Mouse (Mus musculus): ENCODE results near the gene Psg19. TPM values are rescaled to one million over a fixed set of nuclear protein-coding genes. Genes with fewer than 3 reads are reported as not detected.

The Psg19 gene
- total and polyA plus RNA-seq, 3 experiments: 0.04 TPM; not detected in 2

GRCm38 (mm10) chr7:18746189-18746860 lies 52.0 kb downstream of the Psg19 start:
- peaks cover 2 to 3% of the 10 kb centered on the region in 2 experiments; a peak in 3 of 4 replicates for H3K27me3 ChIP-seq (ENCODE audit: control insufficient read depth in 1 of 2, insufficient read depth in 2 of 2, low read length in 2 of 2)
- H3K79me2 ChIP-seq (ENCODE audit: control insufficient read depth, insufficient read depth, low read length, poor library complexity): no peaks in the 10 kb centered on the region
- H3K27ac ChIP-seq (ENCODE audit: control insufficient read depth, low read depth, low read length): no peak overlapping the region
- H3K36me3 ChIP-seq (ENCODE audit: control insufficient read depth in 1 of 2, insufficient read depth in 2 of 2, low read length in 2 of 2): no peaks in the 10 kb centered on the region
- H3K9ac ChIP-seq (ENCODE audit: control insufficient read depth, low read depth, low read length, poor library complexity, severe bottlenecking): no peak overlapping the region
- no peaks in the 10 kb centered on the region for H3K9me3 ChIP-seq (replicated peaks; ENCODE audit: insufficient read depth, low read length)
- TF ChIP-seq MYC (IDR thresholded peaks at IDR 0.05; ENCODE audit: low read depth, low read length) (no peak), MXI1 (IDR thresholded peaks at IDR 0.05; ENCODE audit: low read depth, low read length) (no peak), GABPA (IDR thresholded peaks at IDR 0.05; ENCODE audit: low read depth, low read length) (no peak)
- peak; percentile 6 for DNase-seq (ENCODE audit: low read depth, low spot score)
- no peaks in the 10 kb centered on the region for H3K4me1 ChIP-seq (ENCODE audit: control insufficient read depth in 1 of 2, insufficient read depth in 2 of 2, low read length in 2 of 2)
- no peak overlapping the region for H3K4me3 ChIP-seq (ENCODE audit: control insufficient read depth in 1 of 2, insufficient read depth in 1 of 2, low read depth in 2 of 2, low read length in 2 of 2)

Other genes with a start within 250 kb of the Psg19 start
- gene Psg27, start 231.2 kb downstream of the Psg19 start, total RNA-seq (2012; rRNA removed): not detected in 2 replicates
- gene Psg27, start 231.2 kb downstream of the Psg19 start, polyA plus RNA-seq (2012; ENCODE audit: insufficient read depth in 1 of 2, insufficient read length in 2 of 2, low read depth in 1 of 2, low replicate concordance in 2 of 2, missing spikeins in 1 of 2): not detected
- gene Psg23, start 182.0 kb downstream of the Psg19 start, total RNA-seq (2012; rRNA removed): not detected in 2 replicates
- gene Psg23, start 182.0 kb downstream of the Psg19 start, polyA plus RNA-seq (2012; ENCODE audit: insufficient read depth in 1 of 2, insufficient read length in 2 of 2, low read depth in 1 of 2, low replicate concordance in 2 of 2, missing spikeins in 1 of 2): not detected
- not detected in 2 replicates for gene Psg21, start 141.8 kb downstream of the Psg19 start, total RNA-seq (2012; rRNA removed)
- not detected for gene Psg21, start 141.8 kb downstream of the Psg19 start, polyA plus RNA-seq (2012; ENCODE audit: insufficient read depth in 1 of 2, insufficient read length in 2 of 2, low read depth in 1 of 2, low replicate concordance in 2 of 2, missing spikeins in 1 of 2)
- gene Psg20, start 112.3 kb downstream of the Psg19 start, total RNA-seq (2012; rRNA removed): not detected in 2 replicates
- not detected for gene Psg20, start 112.3 kb downstream of the Psg19 start, polyA plus RNA-seq (2012; ENCODE audit: insufficient read depth in 1 of 2, insufficient read length in 2 of 2, low read depth in 1 of 2, low replicate concordance in 2 of 2, missing spikeins in 1 of 2)
- gene Psg22, start 80.4 kb downstream of the Psg19 start, total RNA-seq (2012; rRNA removed): not detected in 2 replicates
- not detected for gene Psg22, start 80.4 kb downstream of the Psg19 start, polyA plus RNA-seq (2012; ENCODE audit: insufficient read depth in 1 of 2, insufficient read length in 2 of 2, low read depth in 1 of 2, low replicate concordance in 2 of 2, missing spikeins in 1 of 2)
- gene Psg17, start 23.1 kb upstream of the Psg19 start, total RNA-seq (2012; rRNA removed): not detected in 2 replicates
- not detected for gene Psg17, start 23.1 kb upstream of the Psg19 start, polyA plus RNA-seq (2012; ENCODE audit: insufficient read depth in 1 of 2, insufficient read length in 2 of 2, low read depth in 1 of 2, low replicate concordance in 2 of 2, missing spikeins in 1 of 2)
- gene Mill2, start 41.4 kb upstream of the Psg19 start, total RNA-seq (2012; rRNA removed): 0.08 TPM in 1 of 2 replicates, not detected in the other
- under 1 TPM in 1 of 2 experiments, not detected in 1; 0.13 TPM for gene Mill2, start 41.4 kb upstream of the Psg19 start, polyA plus RNA-seq (2012; ENCODE audit: insufficient read depth in 1 of 2, insufficient read length in 2 of 2, low read depth in 1 of 2, low replicate concordance in 2 of 2, missing spikeins in 1 of 2)
- not detected in 2 replicates for gene Pglyrp1, start 72.8 kb upstream of the Psg19 start, total RNA-seq (2012; rRNA removed)
- gene Pglyrp1, start 72.8 kb upstream of the Psg19 start, polyA plus RNA-seq (2012; ENCODE audit: insufficient read depth in 1 of 2, insufficient read length in 2 of 2, low read depth in 1 of 2, low replicate concordance in 2 of 2, missing spikeins in 1 of 2): under 1 TPM in 1 of 2 experiments, not detected in 1; 0.33 TPM
- gene Ccdc61, start 111.9 kb upstream of the Psg19 start, total RNA-seq (2012; rRNA removed): 19.7 TPM in 2 replicates
- 10 to 100 TPM in 1 of 2 experiments, not detected in 1; 69.8 TPM for gene Ccdc61, start 111.9 kb upstream of the Psg19 start, polyA plus RNA-seq (2012; ENCODE audit: insufficient read depth in 1 of 2, insufficient read length in 2 of 2, low read depth in 1 of 2, low replicate concordance in 2 of 2, missing spikeins in 1 of 2)
- gene Nova2, start 127.4 kb upstream of the Psg19 start, total RNA-seq (2012; rRNA removed): 0.03 and 0.04 TPM in 2 replicates
- gene Nova2, start 127.4 kb upstream of the Psg19 start, polyA plus RNA-seq (2012; ENCODE audit: insufficient read depth in 1 of 2, insufficient read length in 2 of 2, low read depth in 1 of 2, low replicate concordance in 2 of 2, missing spikeins in 1 of 2): under 1 TPM in 1 of 2 experiments, not detected in 1; 0.22 TPM
- not detected in 2 replicates for gene Nanos2, start 188.9 kb upstream of the Psg19 start, total RNA-seq (2012; rRNA removed)
- gene Nanos2, start 188.9 kb upstream of the Psg19 start, polyA plus RNA-seq (2012; ENCODE audit: insufficient read depth in 1 of 2, insufficient read length in 2 of 2, low read depth in 1 of 2, low replicate concordance in 2 of 2, missing spikeins in 1 of 2): not detected
- gene Mypop, start 192.7 kb upstream of the Psg19 start, total RNA-seq (2012; rRNA removed): 0.95 and 1.2 TPM in 2 replicates
- gene Mypop, start 192.7 kb upstream of the Psg19 start, polyA plus RNA-seq (2012; ENCODE audit: insufficient read depth in 1 of 2, insufficient read length in 2 of 2, low read depth in 1 of 2, low replicate concordance in 2 of 2, missing spikeins in 1 of 2): 1 to 10 TPM in 1 of 2 experiments, not detected in 1; 6.5 TPM
- gene Irf2bp1, start 205.5 kb upstream of the Psg19 start, total RNA-seq (2012; rRNA removed): 27.8 and 33.1 TPM in 2 replicates
- 10 to 100 TPM in 1 of 2 experiments, not detected in 1; 41.1 TPM for gene Irf2bp1, start 205.5 kb upstream of the Psg19 start, polyA plus RNA-seq (2012; ENCODE audit: insufficient read depth in 1 of 2, insufficient read length in 2 of 2, low read depth in 1 of 2, low replicate concordance in 2 of 2, missing spikeins in 1 of 2)
- gene Foxa3, start 225.0 kb upstream of the Psg19 start, total RNA-seq (2012; rRNA removed): not detected in 2 replicates
- not detected for gene Foxa3, start 225.0 kb upstream of the Psg19 start, polyA plus RNA-seq (2012; ENCODE audit: insufficient read depth in 1 of 2, insufficient read length in 2 of 2, low read depth in 1 of 2, low replicate concordance in 2 of 2, missing spikeins in 1 of 2)
- gene Sympk, start 225.9 kb upstream of the Psg19 start, total RNA-seq (2012; rRNA removed): 108 and 122 TPM in 2 replicates
- gene Sympk, start 225.9 kb upstream of the Psg19 start, polyA plus RNA-seq (2012; ENCODE audit: insufficient read depth in 1 of 2, insufficient read length in 2 of 2, low read depth in 1 of 2, low replicate concordance in 2 of 2, missing spikeins in 1 of 2): 100 to 1,000 TPM in 1 of 2 experiments, not detected in 1; 226 TPM